Mouse (Mus musculus): ENCODE results near the gene Tcl1b4. TPM values are rescaled to one million over a fixed set of nuclear protein-coding genes. Genes with fewer than 3 reads are reported as not detected.

The Tcl1b4 gene
- polyA plus RNA-seq, 1 experiment from 2014 or later: not detected

DNA sequence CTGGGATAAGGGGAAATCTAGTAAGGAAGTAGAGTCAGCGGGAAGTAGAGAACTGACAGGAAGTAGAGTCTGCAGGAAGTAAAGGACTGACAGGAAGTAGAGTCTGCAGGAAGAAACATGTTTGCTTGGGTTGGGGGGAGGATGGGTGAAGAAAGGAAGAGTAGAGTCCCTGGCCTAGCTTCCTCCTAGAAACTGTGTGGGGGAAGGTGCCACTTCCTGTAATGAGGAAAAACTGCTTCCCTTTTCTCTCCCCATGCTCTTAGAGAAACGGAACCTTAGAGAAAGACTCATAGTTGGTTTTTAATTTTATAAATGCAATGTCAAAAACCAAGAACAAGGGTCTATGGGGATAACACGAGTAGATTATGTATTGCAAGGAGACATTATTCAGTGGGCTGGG is 33.3 kb downstream of the Tcl1b4 start:
- 90% methylated on average over 3 of the region's 3 CpGs for WGBS
- no peak for ATAC-seq
- no peak overlapping the region for H3K9ac ChIP-seq (replicated peaks; ENCODE audit: low read depth, low read length)

DNA sequence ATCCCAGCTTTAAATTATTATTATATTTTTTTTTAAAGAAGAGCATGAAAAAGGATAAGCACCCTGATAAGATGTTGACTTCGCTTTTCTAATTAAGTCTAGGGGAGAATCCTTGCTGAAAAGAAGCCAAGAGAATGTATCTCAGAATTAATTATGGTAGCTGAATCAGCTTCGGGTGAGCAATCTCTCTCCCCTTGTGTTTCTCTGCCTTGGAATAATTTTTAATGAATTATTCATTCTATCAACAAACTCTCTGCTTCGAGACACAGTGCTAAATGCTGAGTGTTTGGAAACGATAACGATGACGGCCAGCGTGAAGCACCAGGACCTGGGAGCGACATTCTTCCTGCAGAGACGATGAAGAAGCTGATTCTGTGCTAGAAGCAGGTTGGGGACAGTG is 37.3 kb downstream of the Tcl1b4 start:
- no peak overlapping the region for H3K9ac ChIP-seq (replicated peaks; ENCODE audit: low read depth, low read length)
- peak; percentile 55; the same call in 1 of the 2 replicates for ATAC-seq

More for the DNA sequence above, 33.3 kb downstream of the Tcl1b4 start:
- H3K27me3 ChIP-seq (replicated peaks; ENCODE audit: control insufficient read depth, insufficient read depth, low read length): no peaks in the 10 kb centered on the region
- H3K27ac ChIP-seq (ENCODE audit: low read length): no peak overlapping the region
- no peaks in the 10 kb centered on the region for H3K36me3 ChIP-seq (ENCODE audit: control insufficient read depth, insufficient read depth)
- H3K9me3 ChIP-seq (ENCODE audit: control insufficient read depth, low read length): no peaks in the 10 kb centered on the region
- H3K4me2 ChIP-seq (ENCODE audit: low read length): no peak overlapping the region
- no peak overlapping the region for H3K4me3 ChIP-seq (replicated peaks; ENCODE audit: low read length)
- no peaks in the 10 kb centered on the region for H3K4me1 ChIP-seq (replicated peaks; ENCODE audit: control insufficient read depth, insufficient read depth, low read length)

DNA sequence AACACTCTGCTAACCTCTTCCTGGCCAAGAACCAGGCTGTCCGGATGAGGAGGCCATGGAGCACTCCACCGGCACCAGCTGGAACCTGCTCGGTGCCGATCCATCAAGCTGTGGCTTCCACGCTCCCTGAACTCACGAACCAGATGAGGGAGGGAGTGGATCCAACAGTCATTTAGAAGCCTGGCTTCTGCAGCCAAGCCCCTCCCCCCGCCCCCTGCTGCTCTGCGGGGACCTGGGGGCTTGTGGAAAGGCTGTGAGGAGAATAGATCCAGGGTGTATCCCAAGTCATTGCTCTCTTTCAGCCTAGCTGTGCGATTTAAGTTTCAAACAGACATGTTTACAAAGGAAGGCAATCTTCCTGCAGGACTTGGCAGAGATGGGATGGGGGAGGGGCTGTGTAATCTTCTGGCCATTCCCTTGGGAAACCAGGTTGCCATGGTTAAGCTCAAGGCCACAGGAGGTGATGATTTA is 47.0 kb downstream of the Tcl1b4 start:
- 10% methylated on average over 9 of the region's 9 CpGs for WGBS
- Histone ChIP-seq H3K9me3 (ENCODE audit: control insufficient read depth, low read length) (no peaks in the 10 kb centered on the region), H3K4me2 (ENCODE audit: low read length) (peak overlapping the region; percentile 34), H3K4me3 (replicated peaks; ENCODE audit: low read length) (no peak overlapping the region), H3K36me3 (ENCODE audit: control insufficient read depth, insufficient read depth) (no peaks in the 10 kb centered on the region), H3K4me1 (replicated peaks; ENCODE audit: control insufficient read depth, insufficient read depth, low read length) (peaks cover 7% of the 10 kb centered on the region), H3K27ac (ENCODE audit: low read length) (no peak overlapping the region), H3K9ac (replicated peaks; ENCODE audit: low read depth, low read length) (no peak overlapping the region), H3K27me3 (replicated peaks; ENCODE audit: control insufficient read depth, insufficient read depth, low read length) (no peaks in the 10 kb centered on the region)
- peak; percentile 43; the same call in 1 of the 2 replicates for ATAC-seq

More for the DNA sequence above, 37.3 kb downstream of the Tcl1b4 start:
- no peaks in the 10 kb centered on the region for H3K9me3 ChIP-seq (ENCODE audit: control insufficient read depth, low read length)
- no peak overlapping the region for H3K4me3 ChIP-seq (replicated peaks; ENCODE audit: low read length)
- H3K27ac ChIP-seq (ENCODE audit: low read length): no peak overlapping the region
- 31% methylated on average over 9 of the region's 9 CpGs for WGBS
- H3K36me3 ChIP-seq (ENCODE audit: control insufficient read depth, insufficient read depth): no peaks in the 10 kb centered on the region
- H3K4me2 ChIP-seq (ENCODE audit: low read length): no peak overlapping the region
- no peaks in the 10 kb centered on the region for H3K4me1 ChIP-seq (replicated peaks; ENCODE audit: control insufficient read depth, insufficient read depth, low read length)
- no peaks in the 10 kb centered on the region for H3K27me3 ChIP-seq (replicated peaks; ENCODE audit: control insufficient read depth, insufficient read depth, low read length)

DNA sequence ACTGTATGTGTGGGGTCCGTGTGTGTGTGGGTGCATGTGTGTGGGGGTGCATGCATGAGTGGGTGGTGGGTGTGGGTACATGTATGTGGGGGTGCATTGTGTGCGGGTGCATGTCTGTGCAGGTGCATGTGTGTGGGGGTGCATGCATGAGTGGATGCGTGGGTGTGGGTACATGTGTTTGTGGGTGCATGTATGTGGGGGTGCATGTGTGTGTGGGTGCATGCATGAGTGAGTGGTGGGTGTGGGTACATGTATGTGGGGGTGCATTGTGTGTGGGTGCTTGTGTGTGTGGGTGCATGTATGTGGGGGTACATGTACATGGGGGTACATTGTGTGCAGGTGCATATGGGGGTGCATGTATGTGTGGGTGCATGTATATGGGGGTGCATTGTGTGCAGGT is 52.0 kb downstream of the Tcl1b4 start:
- WGBS: 94% methylated on average over 3 of the region's 3 CpGs
- no peak overlapping the region for H3K4me3 ChIP-seq (replicated peaks; ENCODE audit: low read length)
- H3K9me3 ChIP-seq (ENCODE audit: control insufficient read depth, low read length): no peaks in the 10 kb centered on the region
- ATAC-seq: no peak
- no peak overlapping the region for H3K4me2 ChIP-seq (ENCODE audit: low read length)
- H3K4me1 ChIP-seq (replicated peaks; ENCODE audit: control insufficient read depth, insufficient read depth, low read length): peaks cover 2% of the 10 kb centered on the region
- no peak overlapping the region for H3K9ac ChIP-seq (replicated peaks; ENCODE audit: low read depth, low read length)
- H3K27ac ChIP-seq (ENCODE audit: low read length): no peak overlapping the region
- no peaks in the 10 kb centered on the region for H3K36me3 ChIP-seq (ENCODE audit: control insufficient read depth, insufficient read depth)
- H3K27me3 ChIP-seq (replicated peaks; ENCODE audit: control insufficient read depth, insufficient read depth, low read length): no peaks in the 10 kb centered on the region

Other genes starting within 250 kb of the Tcl1b4 start
- 0.20 and 0.30 TPM in 2 replicates for gene Syne3, start 192.1 kb upstream of the Tcl1b4 start, polyA plus RNA-seq (2015; fragmentation: Nextera tagmentation; extraction: Ambion mirVana)
- gene Glrx5, start 169.3 kb upstream of the Tcl1b4 start, polyA plus RNA-seq (2015; fragmentation: Nextera tagmentation; extraction: Ambion mirVana): 124 and 133 TPM in 2 replicates
- gene Tcl1b2, start 55.9 kb upstream of the Tcl1b4 start, polyA plus RNA-seq (2015; fragmentation: Nextera tagmentation; extraction: Ambion mirVana): not detected in 2 replicates
- not detected in 2 replicates for gene Tcl1b1, start 42.3 kb upstream of the Tcl1b4 start, polyA plus RNA-seq (2015; fragmentation: Nextera tagmentation; extraction: Ambion mirVana)
- not detected in 2 replicates for gene Tcl1b5, start 25.6 kb upstream of the Tcl1b4 start, polyA plus RNA-seq (2015; fragmentation: Nextera tagmentation; extraction: Ambion mirVana)
- gene Tcl1b3, start 10.9 kb upstream of the Tcl1b4 start, polyA plus RNA-seq (2015; fragmentation: Nextera tagmentation; extraction: Ambion mirVana): not detected in 2 replicates
- not detected in 2 replicates for gene Tcl1, start 20.8 kb downstream of the Tcl1b4 start, polyA plus RNA-seq (2015; fragmentation: Nextera tagmentation; extraction: Ambion mirVana)
- gene Tunar, start 131.9 kb downstream of the Tcl1b4 start, polyA plus RNA-seq (2015; fragmentation: Nextera tagmentation; extraction: Ambion mirVana): 5.3 and 9.0 TPM in 2 replicates